Mouse (Mus musculus) kidney, adult 18-20 months (tissue): Measurements from ENCODE around the gene H2-Oa.

Source experiments
- DNase-seq: peaks from one replicate; pipeline ENCODE4 v3.0.0; 2021

The H2-Oa gene

GRCm38 (mm10) chr17:34092197-34092875 lies at the start of gene H2-Oa:
H2-Oa (plus strand) TSS chr17:34092340.
- DNase-seq = no peak

- DNase-seq = no peak
Measured at GRCm38 (mm10) chr17:34045941-34046340, 46.2 kb upstream of the H2-Oa start.

GRCm38 (mm10) chr17:34047404-34048050 lies 44.6 kb upstream of the H2-Oa start:
- DNase-seq = no peak

GRCm38 (mm10) chr17:34057224-34057623 lies 34.9 kb upstream of the H2-Oa start:
- DNase-seq = no peak

- DNase-seq = no peak
Measured at GRCm38 (mm10) chr17:34068864-34069263, 23.3 kb upstream of the H2-Oa start.

GRCm38 (mm10) chr17:34072091-34072490 lies 20.0 kb upstream of the H2-Oa start:
- DNase-seq = no peak

- peak; percentile 78 for DNase-seq
Measured at GRCm38 (mm10) chr17:34075271-34075670, 16.9 kb upstream of the H2-Oa start.

GRCm38 (mm10) chr17:34077549-34077948 lies 14.6 kb upstream of the H2-Oa start:
- DNase-seq = peak; percentile 75

GRCm38 (mm10) chr17:34078148-34078547 lies 14.0 kb upstream of the H2-Oa start:
- DNase-seq = no peak

- DNase-seq = no peak
Measured at GRCm38 (mm10) chr17:34079002-34079401, 13.1 kb upstream of the H2-Oa start.

GRCm38 (mm10) chr17:34079621-34080020 lies 12.5 kb upstream of the H2-Oa start:
- no peak for DNase-seq

GRCm38 (mm10) chr17:34083104-34083503 lies 9.0 kb upstream of the H2-Oa start:
- no peak for DNase-seq

- no peak for DNase-seq
Measured at GRCm38 (mm10) chr17:34087386-34087785, 4.8 kb upstream of the H2-Oa start.

GRCm38 (mm10) chr17:34088124-34088523 lies 4.0 kb upstream of the H2-Oa start:
- DNase-seq = no peak

- no peak for DNase-seq
Measured at GRCm38 (mm10) chr17:34090923-34091322, 1.2 kb upstream of the H2-Oa start.

GRCm38 (mm10) chr17:34093199-34093874 lies 1.2 kb downstream of the H2-Oa start:
- DNase-seq = no peak

GRCm38 (mm10) chr17:34094283-34095035 lies 2.3 kb downstream of the H2-Oa start:
- no peak for DNase-seq

GRCm38 (mm10) chr17:34096497-34097010 lies 4.4 kb downstream of the H2-Oa start:
- no peak for DNase-seq

- DNase-seq = no peak
Measured at GRCm38 (mm10) chr17:34097272-34097671, 5.1 kb downstream of the H2-Oa start.

GRCm38 (mm10) chr17:34098709-34099479 lies 6.8 kb downstream of the H2-Oa start:
- DNase-seq = peak; percentile 56

GRCm38 (mm10) chr17:34099531-34099930 lies 7.4 kb downstream of the H2-Oa start:
- DNase-seq = peak; percentile 49

GRCm38 (mm10) chr17:34101185-34101584 lies 9.0 kb downstream of the H2-Oa start:
- DNase-seq = no peak
